Mouse (Mus musculus) adipocyte (in vitro differentiated cells): Measurements from ENCODE around the gene Ctsd.
"Not testable (repeated sequence)": the region's sequence is repeated elsewhere in the genome, so short reads cannot be mapped to it uniquely, and the experiment has no call there.

Experiments used
- DNase-seq: peaks from one replicate; pipeline ENCODE4 v3.0.0-alpha.2; 2016; ENCODE audit warnings: low spot score

Gene Ctsd

DNA sequence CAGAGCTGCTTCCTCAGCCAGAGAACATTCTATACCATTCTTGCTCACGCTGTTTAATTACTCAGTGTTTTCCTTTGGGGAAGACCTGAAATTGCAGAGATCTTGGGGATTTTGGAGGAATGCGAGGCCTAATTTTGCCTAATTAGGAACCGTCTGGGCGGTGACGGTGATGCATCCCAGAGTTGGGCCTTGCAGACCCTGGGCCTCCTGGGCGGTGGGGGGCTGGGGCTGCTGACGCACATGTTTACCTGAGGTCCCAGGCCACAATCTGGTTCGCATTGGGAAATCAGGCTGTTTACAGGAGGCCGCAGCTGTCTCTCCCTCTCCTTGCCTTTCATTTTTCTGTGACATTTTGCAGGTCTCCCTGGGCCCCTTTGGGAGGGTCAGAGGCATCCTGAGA, 55.1 kb downstream of the Ctsd start:
- not testable (repeated sequence) for DNase-seq

DNA sequence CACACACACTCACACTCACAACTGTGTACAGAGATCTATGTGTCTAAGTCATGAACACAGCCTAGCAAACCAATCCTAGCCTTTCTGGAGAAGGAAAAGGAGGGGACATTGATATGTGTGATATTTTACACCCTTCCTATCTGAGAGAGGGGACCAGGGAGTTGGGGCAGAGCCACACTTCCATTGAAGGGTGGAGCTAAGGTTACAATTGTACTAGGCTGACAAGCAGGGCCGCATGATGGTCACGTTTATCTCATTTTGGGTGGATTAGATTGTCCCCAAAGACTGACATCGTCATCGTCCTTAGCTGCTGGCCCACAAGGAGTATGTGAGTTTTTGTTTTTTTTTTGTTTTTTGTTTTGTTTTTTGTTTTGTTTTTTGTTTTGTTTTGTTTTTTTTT, 56.6 kb downstream of the Ctsd start:
- DNase-seq = no peak

DNA sequence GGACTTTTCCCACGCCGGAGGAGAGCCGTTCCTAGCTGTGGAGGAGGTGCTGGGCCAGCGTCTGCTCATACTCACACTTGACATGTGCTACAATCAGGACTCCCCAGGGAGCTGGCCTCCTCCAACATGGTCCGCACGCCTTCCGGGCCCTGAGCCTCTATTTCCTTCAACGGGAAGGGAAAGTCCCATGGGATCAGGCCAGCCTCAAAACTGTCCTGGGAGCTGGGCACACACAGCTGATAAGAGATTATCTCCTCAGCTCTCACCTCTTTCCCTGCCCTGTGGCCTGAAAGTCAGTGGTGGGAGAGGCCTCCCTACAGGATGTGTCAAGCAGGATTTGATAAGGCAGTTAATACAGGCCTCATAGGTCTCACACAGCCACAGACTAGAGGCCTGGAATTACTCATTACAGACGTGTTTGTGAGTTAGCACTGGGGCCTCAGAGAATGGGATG, 57.5 kb downstream of the Ctsd start:
- DNase-seq = no peak

DNA sequence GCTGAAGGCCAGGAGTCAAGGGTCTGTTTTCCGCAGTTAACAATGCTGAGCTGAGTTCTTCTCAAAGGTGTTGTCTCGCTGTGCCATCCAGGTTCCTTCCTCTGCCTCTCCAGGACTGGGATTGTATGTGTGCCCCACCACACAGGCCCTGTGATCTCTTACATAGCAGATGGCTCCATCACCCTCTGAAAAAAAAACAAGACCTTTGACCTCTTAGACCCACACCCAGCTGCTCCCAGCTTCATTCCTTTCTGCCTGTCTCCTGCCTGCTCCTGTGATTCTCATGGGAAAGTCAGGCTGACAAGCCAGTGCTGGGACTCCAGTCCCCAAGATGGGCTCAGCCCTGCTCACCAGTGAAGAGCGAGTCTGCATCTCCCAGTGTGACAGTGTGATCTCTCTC, 59.3 kb downstream of the Ctsd start:
- DNase-seq = no peak

DNA sequence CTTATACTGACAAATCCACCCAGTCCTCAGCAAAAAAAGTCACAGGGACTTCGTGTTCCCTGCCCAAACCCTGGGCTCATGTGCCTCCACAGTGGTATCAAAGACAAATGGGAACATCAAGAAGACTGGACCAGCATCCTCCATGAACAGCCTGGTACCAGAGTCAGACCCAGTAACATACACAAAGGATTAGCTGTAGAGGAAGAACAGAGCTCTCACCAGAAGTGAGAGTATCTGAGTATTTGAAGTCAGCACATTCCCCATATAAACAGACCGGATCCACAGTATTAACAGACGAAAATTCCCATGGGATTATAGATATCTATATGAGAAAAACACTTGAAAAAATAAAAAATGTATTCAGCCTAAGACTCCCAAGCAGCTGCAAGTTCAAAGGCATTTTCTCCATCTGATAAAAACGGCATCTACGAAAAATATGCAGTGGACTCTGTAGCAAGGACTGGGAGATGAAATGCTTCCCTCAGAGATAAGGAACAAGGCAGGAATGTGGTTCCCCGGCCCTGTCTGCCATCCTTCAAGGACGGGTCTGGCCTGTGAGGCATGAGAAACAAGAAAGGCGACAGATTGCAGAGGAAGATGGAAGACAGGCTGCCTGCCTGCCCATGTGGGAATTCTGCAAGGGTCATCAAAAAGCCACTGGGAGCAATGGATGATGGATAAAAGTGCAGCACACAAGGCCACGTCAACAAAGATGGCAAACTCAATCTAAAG, 61.0 kb downstream of the Ctsd start:
- no peak for DNase-seq
